Mouse (Mus musculus): Measurements from ENCODE around the gene Acsm3. TPM values are rescaled to one million over a fixed set of nuclear protein-coding genes. Genes with fewer than 3 reads are reported as not detected.

The Acsm3 gene
- polyA plus RNA-seq, 1 experiment from 2014 or later: 0.52 TPM

DNA sequence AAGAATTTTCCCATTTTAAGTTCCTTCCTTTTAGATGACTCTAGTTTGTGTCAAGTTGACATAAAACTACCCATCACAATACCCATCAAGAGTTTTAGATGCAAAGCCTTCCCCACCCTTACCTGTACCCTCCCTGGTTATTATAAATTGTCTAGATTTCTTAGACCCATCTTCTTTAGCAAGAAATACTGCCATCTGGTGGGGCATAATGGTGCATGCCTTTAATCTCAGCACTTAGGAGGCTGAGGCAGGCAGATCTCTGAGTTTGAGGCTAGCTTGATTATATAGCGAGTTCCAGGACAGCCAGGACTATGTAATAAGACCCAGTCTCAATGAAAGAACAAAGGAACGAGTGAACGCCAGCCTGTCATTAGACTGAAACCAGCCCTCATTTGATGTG lies 39.8 kb downstream of the Acsm3 start:
- WGBS: 94% methylated on average over 3 of the region's 3 CpGs
- H3K27ac ChIP-seq (ENCODE audit: poor library complexity, severe bottlenecking): no peak overlapping the region
- no peak overlapping the region for H3K4me3 ChIP-seq
- no peaks in the 10 kb centered on the region for H3K27me3 ChIP-seq (replicated peaks)
- H3K4me2 ChIP-seq: no peak overlapping the region
- peaks cover 20% of the 10 kb centered on the region for H3K36me3 ChIP-seq
- no peaks in the 10 kb centered on the region for H3K4me1 ChIP-seq (replicated peaks)
- ATAC-seq (ENCODE audit: insufficient number of reproducible peaks, low FRiP score): no peak
- no peak overlapping the region for H3K9ac ChIP-seq
- no peaks in the 10 kb centered on the region for H3K9me3 ChIP-seq (replicated peaks)

DNA sequence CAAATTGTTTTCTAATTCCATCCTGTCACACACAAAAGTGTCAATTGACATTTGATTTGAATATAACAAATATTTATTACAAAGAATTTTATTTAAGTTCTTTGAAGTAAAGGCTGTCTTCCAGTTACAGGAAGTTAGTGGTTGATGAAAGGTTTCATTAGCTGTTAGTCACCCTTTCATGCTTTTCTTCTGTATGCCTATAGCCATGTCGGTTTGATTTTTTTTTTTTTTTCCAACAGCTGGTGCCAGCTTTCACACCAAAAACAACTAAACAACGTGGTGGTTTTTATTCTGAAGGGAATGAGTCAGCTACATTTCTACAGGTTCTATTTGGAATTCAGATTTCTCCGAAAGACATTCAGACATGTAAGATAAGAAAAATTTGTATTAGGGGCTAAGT lies 40.3 kb downstream of the Acsm3 start:
- no peaks in the 10 kb centered on the region for H3K4me1 ChIP-seq (replicated peaks)
- H3K9ac ChIP-seq: no peak overlapping the region
- H3K4me3 ChIP-seq: no peak overlapping the region
- 82% methylated on average over 3 of the region's 3 CpGs for WGBS
- no peak overlapping the region for H3K27ac ChIP-seq (ENCODE audit: poor library complexity, severe bottlenecking)
- no peaks in the 10 kb centered on the region for H3K27me3 ChIP-seq (replicated peaks)
- H3K36me3 ChIP-seq: peaks cover 22% of the 10 kb centered on the region
- ATAC-seq (ENCODE audit: insufficient number of reproducible peaks, low FRiP score): no peak
- H3K9me3 ChIP-seq (replicated peaks): no peaks in the 10 kb centered on the region
- no peak overlapping the region for H3K4me2 ChIP-seq

DNA sequence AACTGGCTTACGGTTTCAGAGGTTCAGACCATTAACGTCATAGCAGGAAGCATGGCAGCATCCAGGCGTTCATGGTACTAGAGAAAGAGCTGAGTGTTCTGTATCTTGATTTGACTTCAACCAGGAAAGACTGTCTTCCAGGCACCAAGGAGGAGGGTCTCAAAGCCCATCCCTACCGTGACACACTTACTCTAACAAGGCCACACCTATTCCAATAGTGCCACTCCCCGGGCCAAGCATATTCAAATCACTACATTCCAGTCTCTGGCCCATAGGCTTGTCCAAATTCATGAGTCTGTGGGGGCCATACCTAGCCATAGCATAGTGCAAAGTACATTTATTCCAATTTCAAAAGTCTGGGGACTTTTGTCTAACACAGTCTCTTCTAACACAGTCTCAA lies 46.7 kb downstream of the Acsm3 start:
- 84% methylated on average over 5 of the region's 5 CpGs for WGBS
- Histone ChIP-seq H3K4me1 (replicated peaks) (no peaks in the 10 kb centered on the region), H3K36me3 (peaks cover 40% of the 10 kb centered on the region), H3K4me2 (no peak overlapping the region), H3K4me3 (no peak overlapping the region), H3K27me3 (replicated peaks) (no peaks in the 10 kb centered on the region), H3K9me3 (replicated peaks) (no peaks in the 10 kb centered on the region), H3K27ac (ENCODE audit: poor library complexity, severe bottlenecking) (no peak overlapping the region), H3K9ac (no peak overlapping the region)
- ATAC-seq (ENCODE audit: insufficient number of reproducible peaks, low FRiP score): no peak

DNA sequence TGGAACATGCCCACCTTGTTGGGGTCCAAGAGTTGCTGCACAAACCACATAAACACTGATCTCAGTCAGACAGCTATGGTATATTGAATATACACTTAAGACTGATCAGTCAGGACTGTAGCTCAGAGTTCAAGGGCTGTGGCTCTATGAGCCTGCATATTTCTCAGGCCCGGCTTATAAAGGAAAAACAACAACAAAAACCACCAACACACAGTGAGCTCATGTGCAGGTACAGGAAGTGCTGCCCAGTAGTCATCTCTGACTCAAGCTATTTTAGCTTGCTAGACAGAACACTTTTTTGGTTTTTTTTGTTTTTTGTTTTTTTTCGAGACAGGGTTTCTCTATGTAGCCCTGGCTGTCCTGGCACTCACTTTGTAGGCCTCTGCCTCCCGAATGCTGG lies 48.0 kb downstream of the Acsm3 start:
- Histone ChIP-seq H3K27ac (ENCODE audit: poor library complexity, severe bottlenecking) (no peak overlapping the region), H3K9me3 (replicated peaks) (no peaks in the 10 kb centered on the region), H3K9ac (no peak overlapping the region), H3K4me2 (no peak overlapping the region), H3K27me3 (replicated peaks) (no peaks in the 10 kb centered on the region), H3K4me3 (no peak overlapping the region), H3K4me1 (replicated peaks) (no peaks in the 10 kb centered on the region), H3K36me3 (peaks cover 37% of the 10 kb centered on the region)
- ATAC-seq (ENCODE audit: insufficient number of reproducible peaks, low FRiP score): no peak
- WGBS: 84% methylated on average over 3 of the region's 3 CpGs

DNA sequence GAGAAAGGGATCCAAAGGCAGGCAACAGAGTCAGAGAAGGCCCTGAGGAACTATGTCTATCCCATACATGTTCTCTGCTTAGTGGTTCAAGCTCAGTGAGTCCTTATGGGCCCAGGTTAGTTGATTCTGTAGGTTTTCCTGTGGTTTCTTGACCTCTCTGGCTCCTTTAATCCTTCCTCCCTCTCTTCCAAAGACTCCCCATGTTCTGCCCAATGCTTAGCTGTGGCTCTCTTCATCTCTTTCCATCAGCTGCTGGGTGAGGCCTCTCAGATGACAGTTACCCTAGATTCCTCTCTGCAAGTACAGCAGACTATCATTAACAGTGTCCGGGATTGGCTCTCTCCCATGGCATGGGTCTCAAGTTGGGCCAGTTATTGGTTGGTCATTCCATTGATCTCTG lies 74.6 kb downstream of the Acsm3 start:
- ATAC-seq (ENCODE audit: insufficient number of reproducible peaks, low FRiP score): no peak
- H3K4me1 ChIP-seq (replicated peaks): no peaks in the 10 kb centered on the region
- H3K27me3 ChIP-seq (replicated peaks): no peaks in the 10 kb centered on the region
- peaks cover 31% of the 10 kb centered on the region for H3K36me3 ChIP-seq
- H3K9me3 ChIP-seq (replicated peaks): no peaks in the 10 kb centered on the region
- no peak overlapping the region for H3K27ac ChIP-seq (ENCODE audit: poor library complexity, severe bottlenecking)
- no peak overlapping the region for H3K9ac ChIP-seq
- no peak overlapping the region for H3K4me2 ChIP-seq
- WGBS: 89% methylated on average over 1 of the region's 1 CpGs
- H3K4me3 ChIP-seq: no peak overlapping the region

DNA sequence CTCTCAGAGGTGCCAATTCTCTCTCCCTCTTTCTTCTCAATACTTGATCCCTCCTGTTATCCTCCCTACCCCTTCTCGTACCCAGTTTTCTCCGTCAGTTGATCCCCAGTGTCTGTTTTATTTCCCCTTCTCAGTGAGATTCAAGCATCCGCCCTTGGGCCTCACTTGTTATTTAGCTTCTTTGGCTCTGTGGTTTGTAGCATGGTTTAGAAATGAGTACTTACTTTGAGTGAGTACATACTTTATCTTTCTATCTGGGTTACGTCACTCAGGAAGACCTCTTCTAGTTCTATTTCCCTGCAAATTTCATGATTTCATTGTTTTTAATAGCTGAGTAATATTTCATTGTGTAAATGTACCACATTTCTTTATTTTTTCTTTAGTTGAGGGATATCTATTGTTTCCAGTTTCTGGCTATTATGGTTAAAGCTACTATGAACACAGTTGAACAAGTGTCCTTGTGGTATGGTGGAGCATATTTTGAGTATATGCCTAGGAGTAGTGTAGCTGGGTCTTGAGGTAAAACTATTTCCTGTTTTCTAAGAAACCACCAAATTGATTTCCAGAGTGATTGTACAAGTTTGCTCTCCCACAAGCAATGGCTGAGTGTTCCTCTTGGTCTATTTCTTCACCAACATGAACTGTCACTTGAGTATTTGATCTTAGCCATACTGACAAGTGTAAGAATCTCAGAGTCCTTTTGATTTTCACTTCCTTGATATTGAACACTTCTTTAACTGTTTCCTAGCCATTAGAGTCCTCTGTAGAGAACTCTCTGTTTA lies 75.5 kb downstream of the Acsm3 start:
- Histone ChIP-seq H3K4me1 (replicated peaks) (no peaks in the 10 kb centered on the region), H3K9me3 (replicated peaks) (no peaks in the 10 kb centered on the region), H3K27me3 (replicated peaks) (no peaks in the 10 kb centered on the region), H3K9ac (no peak overlapping the region), H3K4me2 (no peak overlapping the region), H3K27ac (ENCODE audit: poor library complexity, severe bottlenecking) (no peak overlapping the region), H3K4me3 (no peak overlapping the region), H3K36me3 (peaks cover 31% of the 10 kb centered on the region)
- ATAC-seq (ENCODE audit: insufficient number of reproducible peaks, low FRiP score): no peak
- WGBS: 92% methylated on average over 4 of the region's 4 CpGs

Other genes with a start within 250 kb of the Acsm3 start
- gene Acsm5, start 241.5 kb upstream of the Acsm3 start, polyA plus RNA-seq (2016; fragmentation: Nextera tagmentation; extraction: Ambion mirVana): not detected in 2 replicates
- not detected in 2 replicates for gene Pdilt, start 237.4 kb upstream of the Acsm3 start, polyA plus RNA-seq (2016; fragmentation: Nextera tagmentation; extraction: Ambion mirVana)
- not detected in 2 replicates for gene Acsm2, start 206.6 kb upstream of the Acsm3 start, polyA plus RNA-seq (2016; fragmentation: Nextera tagmentation; extraction: Ambion mirVana)
- gene Acsm1, start 153.9 kb upstream of the Acsm3 start, polyA plus RNA-seq (2016; fragmentation: Nextera tagmentation; extraction: Ambion mirVana): not detected in 2 replicates
- not detected in 2 replicates for gene Acsm4, start 70.9 kb upstream of the Acsm3 start, polyA plus RNA-seq (2016; fragmentation: Nextera tagmentation; extraction: Ambion mirVana)
- 58.4 and 59.6 TPM in 2 replicates for gene Thumpd1, start 40.1 kb upstream of the Acsm3 start, polyA plus RNA-seq (2016; fragmentation: Nextera tagmentation; extraction: Ambion mirVana)
- gene Rexo5, start 33.1 kb downstream of the Acsm3 start, polyA plus RNA-seq (2016; fragmentation: Nextera tagmentation; extraction: Ambion mirVana): 18.7 and 22.8 TPM in 2 replicates
- gene Eri2, start 33.1 kb downstream of the Acsm3 start, polyA plus RNA-seq (2016; fragmentation: Nextera tagmentation; extraction: Ambion mirVana): 17.4 and 17.8 TPM in 2 replicates
- gene Lyrm1, start 134.9 kb downstream of the Acsm3 start, polyA plus RNA-seq (2016; fragmentation: Nextera tagmentation; extraction: Ambion mirVana): 9.2 and 9.8 TPM in 2 replicates
- gene Dcun1d3, start 135.4 kb downstream of the Acsm3 start, polyA plus RNA-seq (2016; fragmentation: Nextera tagmentation; extraction: Ambion mirVana): 9.9 and 12.9 TPM in 2 replicates

All from heart, embryonic 12.5 days (tissue).